Comparison of ENCODE assay signal across 18 mouse cellular contexts in the genomic region with DNA sequence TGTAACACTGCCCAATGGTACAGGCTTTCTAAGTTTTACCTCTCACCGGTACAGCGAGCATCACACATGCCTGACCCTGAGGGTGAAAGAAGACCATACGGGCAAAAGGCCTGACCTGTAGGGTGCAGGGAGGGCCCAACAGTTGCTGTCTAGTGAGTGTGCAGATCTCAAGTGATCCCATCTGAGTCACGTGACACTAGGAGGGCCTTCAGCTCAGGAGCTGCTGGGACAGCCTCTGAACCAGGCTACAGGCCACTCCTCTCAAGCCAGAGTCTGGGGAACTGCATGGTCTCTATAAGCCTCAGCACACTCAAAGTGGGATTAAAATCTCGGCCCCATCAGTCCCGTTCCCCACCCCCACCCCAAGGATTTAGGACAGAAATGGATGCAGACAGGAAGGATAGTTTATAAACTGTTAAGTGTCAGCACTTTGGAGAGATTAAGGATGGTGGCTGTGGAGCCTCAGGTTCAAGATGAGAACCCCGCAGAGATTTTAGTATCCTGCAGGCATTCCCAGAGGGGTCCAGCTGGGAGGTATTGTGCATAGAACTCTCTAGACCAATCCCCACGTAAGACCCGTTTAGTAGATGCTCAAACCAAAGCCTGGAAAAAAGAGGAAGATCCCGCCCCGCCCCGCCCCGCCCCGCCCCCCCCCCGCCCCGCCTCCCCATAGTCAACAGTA. TPM values are rescaled to one million over a fixed set of nuclear protein-coding genes. Genes with fewer than 3 reads are reported as not detected.
DNase-seq lines count a peak whose midpoint lies in the region; ATAC-seq lines count a peak whose summit lies in the region.
"Had no signal": no experiment of that assay in that cellular context is flagged by ENCODE, and none has a peak within 500 bp of the region (broad histone marks: within the 10 kb centered on the region; RNA-seq: fewer than 3 reads in every experiment).

No protein-coding gene starts in this region.

- H3K27me3 ChIP-seq in midbrain, embryonic 10.5 days (ENCODE audit: low read depth, poor library complexity, severe bottlenecking), result no peaks in the 10 kb centered on the region
- no peaks in the 10 kb centered on the region for H3K27me3 ChIP-seq in midbrain, embryonic 16.5 days (ENCODE audit: control insufficient read depth, insufficient read depth, low read depth, low read length)
- H3K27me3 ChIP-seq in kidney, embryonic 15.5 days, result no peaks in the 10 kb centered on the region
- H3K27me3 ChIP-seq: liver, embryonic 13.5 days had no signal

- 0 out of 2 replicates have a peak overlapping the region, but pooled peaks have one; percentile 1 for H3K4me3 ChIP-seq in midbrain, embryonic 10.5 days
- no peak overlapping the region for H3K4me3 ChIP-seq in midbrain, embryonic 16.5 days (ENCODE audit: low read depth, low read length)
- H3K4me3 ChIP-seq in kidney, embryonic 15.5 days (replicated peaks), result no peak overlapping the region
- H3K4me3 ChIP-seq: limb, embryonic 12.5 days; liver, embryonic 13.5 days; myocyte had no signal

- peak; percentile 23 for DNase-seq in midbrain, embryonic 10.5 days (ENCODE audit: low spot score)
- DNase-seq in ES-CJ7 (ENCODE audit: low read depth, low spot score), result peak; percentile 76
- DNase-seq in embryo, embryonic 9.5 days (ENCODE audit: extremely low spot score), result peak; percentile 36
- peak; percentile 30 for DNase-seq in retina, postnatal 1 day
- DNase-seq in frontal cortex, adult 2 months (ENCODE audit: extremely low spot score in 1 of 2, low spot score in 1 of 2), result no peak
- DNase-seq: adrenal gland, postnatal 14 days; cerebellum, adult 18-20 months; heart, adult 18-20 months; heart, postnatal 4 days; kidney, postnatal 10 days; liver, embryonic 13.5 days; thymus, postnatal 25 days had no signal

- peak overlapping the region; percentile 56 for H3K27ac ChIP-seq in midbrain, embryonic 10.5 days (replicated peaks)
- no peak overlapping the region for H3K27ac ChIP-seq in midbrain, embryonic 16.5 days (ENCODE audit: low read length)
- no peak overlapping the region for H3K27ac ChIP-seq in kidney, embryonic 15.5 days
- H3K27ac ChIP-seq: limb, embryonic 12.5 days; liver, embryonic 13.5 days had no signal

- no peaks in the 10 kb centered on the region; the same call in 1 of the 2 replicates for H3K9me3 ChIP-seq in midbrain, embryonic 10.5 days (replicated peaks)
- no peaks in the 10 kb centered on the region for H3K9me3 ChIP-seq in midbrain, embryonic 16.5 days (replicated peaks; ENCODE audit: control insufficient read depth, low read length, poor library complexity, severe bottlenecking)
- no peaks in the 10 kb centered on the region for H3K9me3 ChIP-seq in kidney, embryonic 15.5 days (replicated peaks)
- H3K9me3 ChIP-seq: limb, embryonic 12.5 days; liver, embryonic 13.5 days had no signal

- no peak overlapping the region for H3K4me2 ChIP-seq in midbrain, embryonic 16.5 days (ENCODE audit: low read length)
- no peak overlapping the region for H3K4me2 ChIP-seq in kidney, embryonic 15.5 days
- H3K4me2 ChIP-seq: limb, embryonic 12.5 days; liver, embryonic 13.5 days had no signal

- WGBS in midbrain, embryonic 10.5 days, result 17% methylated on average over 16 of the region's 16 CpGs
- 18% methylated on average over 16 of the region's 16 CpGs for WGBS in midbrain, embryonic 16.5 days
- 24% methylated on average over 16 of the region's 16 CpGs for WGBS in kidney, embryonic 15.5 days

- no peak for ATAC-seq in midbrain, embryonic 16.5 days
- ATAC-seq in kidney, embryonic 15.5 days (replicated peaks; ENCODE audit: low FRiP score), result no peak
- ATAC-seq: forebrain, embryonic 14.5 days; inflammation-experienced regulatory T-cells, adult 6 months had no signal

- H3K36me3 ChIP-seq in midbrain, embryonic 10.5 days, result no peaks in the 10 kb centered on the region
- no peaks in the 10 kb centered on the region for H3K36me3 ChIP-seq in midbrain, embryonic 16.5 days (ENCODE audit: control insufficient read depth, insufficient read depth, low read length)
- H3K36me3 ChIP-seq in kidney, embryonic 15.5 days, result no peaks in the 10 kb centered on the region
- H3K36me3 ChIP-seq: limb, embryonic 12.5 days; liver, embryonic 13.5 days had no signal

- peaks cover 32% of the 10 kb centered on the region for H3K4me1 ChIP-seq in midbrain, embryonic 10.5 days
- H3K4me1 ChIP-seq in midbrain, embryonic 16.5 days (ENCODE audit: control insufficient read depth, insufficient read depth, low read length), result no peaks in the 10 kb centered on the region
- H3K4me1 ChIP-seq in kidney, embryonic 15.5 days, result peaks cover 30% of the 10 kb centered on the region
- H3K4me1 ChIP-seq: liver, embryonic 13.5 days had no signal

- no peak overlapping the region for H3K9ac ChIP-seq in midbrain, embryonic 16.5 days (ENCODE audit: low read depth, low read length)
- no peak overlapping the region for H3K9ac ChIP-seq in kidney, embryonic 15.5 days
- H3K9ac ChIP-seq: limb, embryonic 12.5 days; liver, embryonic 13.5 days had no signal

RNA-seq across cellular contexts. Expression of gene Col13a1, which starts 40.6 kb away (rescaled TPM):
- polyA plus RNA-seq in midbrain, embryonic 10.5 days (2016; fragmentation: Nextera tagmentation; extraction: Ambion mirVana), result 3.6 TPM in 2 replicates
- 1.2 and 1.5 TPM in 2 replicates for polyA plus RNA-seq in midbrain, embryonic 16.5 days (2015; fragmentation: Nextera tagmentation; extraction: Ambion mirVana)
- 1.3 and 1.4 TPM in 2 replicates for polyA plus RNA-seq in frontal cortex, adult 2 months (2012; rRNA removed)
- 6.0 and 6.8 TPM in 2 replicates for polyA plus RNA-seq in kidney, embryonic 15.5 days (2015; fragmentation: Nextera tagmentation; extraction: Ambion mirVana)
- polyA plus RNA-seq: inflammation-experienced regulatory T-cells, adult 6 months had no signal

Comparison
In these comparisons a context has a peak if more than half of its experiments do, and no peak if none do; other contexts are left out.
1. DNase-seq: peak in midbrain, embryonic 10.5 days (single experiment), ES-CJ7 (single experiment), embryo, embryonic 9.5 days (single experiment) and retina, postnatal 1 day (single experiment); none in frontal cortex, adult 2 months (0 of 2).